Mouse (Mus musculus) cerebellum, adult 2 months (tissue): ENCODE data around the gene Adh5. TPM values are rescaled to one million over a fixed set of nuclear protein-coding genes. Genes with fewer than 3 reads are reported as not detected.

Experiments
- DNase-seq, 2 experiments: peaks; one replicate each; pipeline ENCODE4 v3.0.0; 2021
- H3K27ac ChIP-seq: fragments of 200-500 bp; 2 replicates; pipeline ENCODE4 v1.5.1; 2012; ENCODE audit warnings: low read length, control low read depth, inconsistent platforms; ENCODE audit not compliant: insufficient read depth
- H3K27me3 ChIP-seq: fragments of 200-500 bp; 2 replicates; pipeline ENCODE4 v1.6.1; 2012; ENCODE audit warnings: inconsistent platforms, mild to moderate bottlenecking, low read length, moderate library complexity; ENCODE audit not compliant: control insufficient read depth, insufficient read depth
- H3K4me1 ChIP-seq: fragments of 200-500 bp; 2 replicates; pipeline ENCODE4 v1.6.1; 2011; ENCODE audit warnings: low read length; ENCODE audit not compliant: control insufficient read depth, insufficient read depth
- H3K4me3 ChIP-seq: fragments of 200-500 bp; replicated peaks from 2 replicates; pipeline ENCODE3; 2011; ENCODE audit warnings: mild to moderate bottlenecking, low read depth, low read length, control low read depth; ENCODE audit not compliant: insufficient read depth
- CTCF ChIP-seq: fragments of 200-500 bp; IDR thresholded peaks from 2 replicates; pipeline ENCODE4 v1.5.1; 2011; ENCODE audit warnings: low read depth, mild to moderate bottlenecking, control low read depth, low read length, moderate library complexity, borderline replicate concordance; ENCODE audit not compliant: insufficient read depth
- POLR2A ChIP-seq: fragments of 200-500 bp; IDR thresholded peaks from 2 replicates; pipeline ENCODE4 v1.6.1; 2011; ENCODE audit warnings: low read length, control low read depth, borderline replicate concordance; ENCODE audit not compliant: insufficient read depth
- WGBS: fragments of 180-500 bp; shearing (Covaris S2); methylation state at CpG from one replicate; pipeline ENCODE4 v1.1.7; 2018; 5-methylcytosine and 5-hydroxymethylcytosine counted together
- polyA plus RNA-seq: library from polyadenylated mRNA; depleted of rRNA; stranded (reverse); fragments of >200 nt; gene quantifications from 2 replicates; pipeline ENCODE4 v1.2.3, GENCODE M21; 2012; rRNA removed

Adh5 gene
- 84.3 and 84.6 TPM in 2 replicates for polyA plus RNA-seq

- TF ChIP-seq CTCF (no peak), POLR2A (peak; percentile 79; the same call in 1 of the 2 replicates)
- under 1% methylated on average over 86 of the region's 86 CpGs for WGBS
- peak; percentile 91 to 93 for DNase-seq
- no peaks in the 10 kb centered on the region for H3K27me3 ChIP-seq
- peak within 1 kb of the TSS; percentile 80 for H3K4me3 ChIP-seq
- H3K27ac ChIP-seq: peak within 1 kb of the TSS; percentile 80
- H3K4me1 ChIP-seq: 0 out of 2 replicates have a peak, but pooled peaks cover 3% of the 10 kb centered on the region
Measured at GRCm38 (mm10) chr3:138442612-138443464, at the start of gene Adh5. Gene Adh5 (plus strand): TSS chr3:138443093.

GRCm38 (mm10) chr3:138404872-138405271, 38.0 kb upstream of the Adh5 start:
- TF ChIP-seq CTCF (no peak), POLR2A (no peak)
- Histone ChIP-seq H3K4me1 (no peaks in the 10 kb centered on the region), H3K4me3 (no peak overlapping the region), H3K27me3 (no peaks in the 10 kb centered on the region), H3K27ac (no peak overlapping the region)
- DNase-seq: no peak
- 30% methylated on average over 3 of the region's 3 CpGs for WGBS

- no peak for DNase-seq
- TF ChIP-seq CTCF (peak; percentile 16; the same call in 1 of the 2 replicates), POLR2A (no peak)
- Histone ChIP-seq H3K4me1 (no peaks in the 10 kb centered on the region), H3K27me3 (no peaks in the 10 kb centered on the region), H3K27ac (no peak overlapping the region), H3K4me3 (no peak overlapping the region)
- 37% methylated on average over 3 of the region's 3 CpGs for WGBS
Measured at GRCm38 (mm10) chr3:138405341-138405740, 37.6 kb upstream of the Adh5 start.

- DNase-seq: no peak
- TF ChIP-seq POLR2A (no peak), CTCF (no peak)
- WGBS: 79% methylated on average over 7 of the region's 7 CpGs
Measured at GRCm38 (mm10) chr3:138405840-138406239, 37.1 kb upstream of the Adh5 start.

GRCm38 (mm10) chr3:138407920-138408319, 35.0 kb upstream of the Adh5 start:
- no peak for DNase-seq
- Histone ChIP-seq H3K4me3 (no peak overlapping the region), H3K27me3 (no peaks in the 10 kb centered on the region), H3K27ac (no peak overlapping the region), H3K4me1 (no peaks in the 10 kb centered on the region)
- no peak for TF ChIP-seq CTCF
- no peak for TF ChIP-seq POLR2A
- 100% methylated on average over 1 of the region's 1 CpGs for WGBS

More at GRCm38 (mm10) chr3:138405840-138406239, 37.1 kb upstream of the Adh5 start:
- H3K27me3 ChIP-seq: no peaks in the 10 kb centered on the region
- H3K4me1 ChIP-seq: no peaks in the 10 kb centered on the region
- no peak overlapping the region for H3K4me3 ChIP-seq
- no peak overlapping the region for H3K27ac ChIP-seq

- H3K27me3 ChIP-seq: no peaks in the 10 kb centered on the region
- WGBS: 95% methylated on average over 1 of the region's 1 CpGs
- H3K4me3 ChIP-seq: no peak overlapping the region
- no peaks in the 10 kb centered on the region for H3K4me1 ChIP-seq
- TF ChIP-seq CTCF (no peak), POLR2A (no peak)
- no peak for DNase-seq
- H3K27ac ChIP-seq: no peak overlapping the region
Measured at GRCm38 (mm10) chr3:138409585-138409984, 33.3 kb upstream of the Adh5 start.

- 61% methylated on average over 3 of the region's 3 CpGs for WGBS
- DNase-seq: no peak
- no peaks in the 10 kb centered on the region for H3K4me1 ChIP-seq
- no peaks in the 10 kb centered on the region for H3K27me3 ChIP-seq
- H3K27ac ChIP-seq: no peak overlapping the region
- TF ChIP-seq POLR2A (no peak), CTCF (no peak)
- no peak overlapping the region for H3K4me3 ChIP-seq
Measured at GRCm38 (mm10) chr3:138410211-138410610, 32.7 kb upstream of the Adh5 start.
